Mouse (Mus musculus): ENCODE measurements around the gene Hspd1. TPM values are rescaled to one million over a fixed set of nuclear protein-coding genes. Genes with fewer than 3 reads are reported as not detected.

The Hspd1 gene
- polyA plus RNA-seq, 1 experiment from 2014 or later = 304 TPM

- no peak for ATAC-seq (ENCODE audit: low FRiP score)
- Histone ChIP-seq H3K27ac (no peak overlapping the region), H3K9ac (no peak overlapping the region), H3K4me1 (no peaks in the 10 kb centered on the region), H3K27me3 (no peaks in the 10 kb centered on the region), H3K4me3 (no peak overlapping the region), H3K36me3 (no peaks in the 10 kb centered on the region), H3K4me2 (replicated peaks) (no peak overlapping the region), H3K9me3 (replicated peaks) (no peaks in the 10 kb centered on the region)
- 94% methylated on average over 4 of the region's 4 CpGs for WGBS
Measured at GRCm38 (mm10) chr1:55109066-55109766, 21.2 kb upstream of the Hspd1 start.

DNA sequence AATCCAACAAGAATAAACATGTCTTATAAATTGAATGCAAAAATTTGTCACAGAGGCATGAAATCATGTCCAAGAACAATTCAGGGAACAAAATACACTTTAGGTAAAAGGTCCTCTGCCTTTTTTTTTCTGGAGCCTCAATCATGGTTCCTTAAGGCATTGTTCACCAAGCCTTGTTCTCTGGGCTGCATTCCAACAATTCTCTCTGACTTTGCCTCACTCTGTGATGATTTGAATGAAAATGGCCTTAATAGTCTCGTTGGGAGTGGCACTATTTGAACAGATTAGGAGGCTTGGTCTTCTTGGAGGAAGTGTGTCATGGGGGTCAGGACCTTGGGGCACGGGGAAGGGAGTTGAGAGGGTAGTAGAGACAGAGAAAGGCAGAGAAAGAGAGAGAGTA lies 20.4 kb upstream of the Hspd1 start:
- no peak for ATAC-seq (ENCODE audit: low FRiP score)
- no peaks in the 10 kb centered on the region for H3K27me3 ChIP-seq
- H3K4me2 ChIP-seq (replicated peaks) = no peak overlapping the region
- no peak overlapping the region for H3K4me3 ChIP-seq
- no peak overlapping the region for H3K27ac ChIP-seq
- H3K36me3 ChIP-seq = no peaks in the 10 kb centered on the region
- H3K4me1 ChIP-seq = no peaks in the 10 kb centered on the region
- H3K9ac ChIP-seq = no peak overlapping the region
- no peaks in the 10 kb centered on the region for H3K9me3 ChIP-seq (replicated peaks)
- 36% methylated on average over 2 of the region's 2 CpGs for WGBS

GRCm38 (mm10) chr1:55107644-55108043 lies 19.6 kb upstream of the Hspd1 start:
- WGBS = 89% methylated on average over 1 of the region's 1 CpGs
- Histone ChIP-seq H3K9ac (no peak overlapping the region), H3K4me2 (replicated peaks) (no peak overlapping the region), H3K4me1 (no peaks in the 10 kb centered on the region), H3K9me3 (replicated peaks) (no peaks in the 10 kb centered on the region), H3K36me3 (no peaks in the 10 kb centered on the region), H3K27ac (no peak overlapping the region), H3K27me3 (no peaks in the 10 kb centered on the region), H3K4me3 (no peak overlapping the region)
- ATAC-seq (ENCODE audit: low FRiP score) = no peak

DNA sequence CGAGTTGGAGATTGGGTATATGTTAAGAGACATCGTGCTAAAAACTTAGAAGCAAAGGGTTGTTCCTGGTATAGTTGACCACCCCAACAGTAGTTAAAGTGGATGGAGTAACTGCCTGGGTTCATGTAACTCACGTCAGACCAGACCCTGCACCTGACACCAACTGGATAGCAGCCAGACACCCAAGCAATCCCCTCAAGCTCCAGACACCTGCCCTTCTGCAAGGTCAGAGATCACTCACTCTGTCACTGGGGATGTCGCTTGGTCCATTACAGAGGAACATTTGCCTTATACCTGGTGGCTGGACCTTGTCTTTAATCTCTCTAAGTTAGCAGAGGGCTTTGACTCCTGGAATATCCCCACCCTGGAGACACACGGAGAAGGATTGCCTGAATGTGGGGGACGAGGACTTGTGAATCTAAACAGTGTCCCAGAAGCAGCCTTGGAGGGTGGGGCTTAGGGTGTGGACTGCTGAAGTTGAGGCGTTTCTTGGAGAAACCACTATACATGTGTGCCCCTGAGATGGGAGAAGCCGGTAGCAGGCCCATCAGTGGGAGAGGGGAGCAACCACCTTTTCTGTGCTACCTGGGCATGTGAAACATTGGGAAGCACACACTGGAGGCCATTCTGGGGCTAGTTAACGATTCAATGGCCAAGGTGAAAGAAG lies 19.0 kb upstream of the Hspd1 start:
- 86% methylated on average over 9 of the region's 9 CpGs for WGBS
- no peak overlapping the region for H3K4me3 ChIP-seq
- H3K27me3 ChIP-seq = no peaks in the 10 kb centered on the region
- no peak overlapping the region for H3K4me2 ChIP-seq (replicated peaks)
- H3K4me1 ChIP-seq = no peaks in the 10 kb centered on the region
- H3K9ac ChIP-seq = no peak overlapping the region
- H3K36me3 ChIP-seq = no peaks in the 10 kb centered on the region
- no peak for ATAC-seq (ENCODE audit: low FRiP score)
- no peak overlapping the region for H3K27ac ChIP-seq
- no peaks in the 10 kb centered on the region for H3K9me3 ChIP-seq (replicated peaks)

DNA sequence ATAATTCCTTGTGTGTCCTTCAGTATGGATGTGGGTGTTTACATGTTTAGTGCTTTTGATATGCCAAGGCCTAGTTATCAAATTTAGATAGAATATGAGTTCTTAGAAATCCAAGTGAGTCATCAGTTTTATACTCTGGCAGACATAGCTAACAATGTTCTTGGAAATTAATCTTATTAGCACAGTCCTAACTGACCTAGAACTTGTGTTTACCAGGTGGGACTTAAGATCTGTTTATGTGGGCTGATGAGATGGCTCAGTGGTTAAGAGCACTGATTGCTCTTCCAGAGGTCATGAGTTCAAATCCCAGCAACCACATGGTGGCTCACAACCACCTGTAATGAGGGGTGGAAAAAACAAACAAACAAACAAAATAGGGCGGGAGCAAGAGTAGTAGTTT lies 4.4 kb upstream of the Hspd1 start:
- Histone ChIP-seq H3K27me3 (no peaks in the 10 kb centered on the region), H3K4me1 (peaks cover 12% of the 10 kb centered on the region), H3K9me3 (replicated peaks) (no peaks in the 10 kb centered on the region), H3K4me2 (replicated peaks) (no peak overlapping the region), H3K9ac (no peak overlapping the region), H3K36me3 (peaks cover 15% of the 10 kb centered on the region; the same call in 1 of the 2 replicates), H3K27ac (no peak overlapping the region), H3K4me3 (no peak overlapping the region)
- no peak for ATAC-seq (ENCODE audit: low FRiP score)
- 89% methylated on average over 1 of the region's 1 CpGs for WGBS

DNA sequence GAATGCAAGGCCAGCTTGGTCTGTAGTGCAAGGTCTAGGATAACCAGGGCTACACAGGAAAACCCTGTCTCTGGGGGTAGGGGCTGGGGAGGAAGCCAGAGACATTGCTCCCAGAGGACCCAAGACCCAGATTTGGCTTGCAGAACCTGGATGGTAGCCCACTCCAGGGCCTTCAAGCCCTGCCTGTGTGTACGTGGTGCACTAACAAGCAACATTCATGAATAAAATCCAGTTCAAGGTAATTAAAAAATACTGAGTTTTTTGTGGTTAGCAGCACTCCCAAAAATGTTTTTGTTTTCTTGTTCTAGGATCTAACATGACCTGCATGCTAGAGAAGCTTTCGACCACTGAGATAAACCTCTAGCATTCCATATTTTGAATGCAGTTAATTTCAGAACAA lies 4.0 kb upstream of the Hspd1 start:
- Histone ChIP-seq H3K4me2 (replicated peaks) (no peak overlapping the region), H3K9me3 (replicated peaks) (no peaks in the 10 kb centered on the region), H3K4me1 (peaks cover 13% of the 10 kb centered on the region), H3K27me3 (no peaks in the 10 kb centered on the region), H3K4me3 (no peak overlapping the region), H3K27ac (no peak overlapping the region), H3K36me3 (peaks cover 15% of the 10 kb centered on the region; the same call in 1 of the 2 replicates), H3K9ac (no peak overlapping the region)
- WGBS = 92% methylated on average over 2 of the region's 2 CpGs
- no peak for ATAC-seq (ENCODE audit: low FRiP score)

DNA sequence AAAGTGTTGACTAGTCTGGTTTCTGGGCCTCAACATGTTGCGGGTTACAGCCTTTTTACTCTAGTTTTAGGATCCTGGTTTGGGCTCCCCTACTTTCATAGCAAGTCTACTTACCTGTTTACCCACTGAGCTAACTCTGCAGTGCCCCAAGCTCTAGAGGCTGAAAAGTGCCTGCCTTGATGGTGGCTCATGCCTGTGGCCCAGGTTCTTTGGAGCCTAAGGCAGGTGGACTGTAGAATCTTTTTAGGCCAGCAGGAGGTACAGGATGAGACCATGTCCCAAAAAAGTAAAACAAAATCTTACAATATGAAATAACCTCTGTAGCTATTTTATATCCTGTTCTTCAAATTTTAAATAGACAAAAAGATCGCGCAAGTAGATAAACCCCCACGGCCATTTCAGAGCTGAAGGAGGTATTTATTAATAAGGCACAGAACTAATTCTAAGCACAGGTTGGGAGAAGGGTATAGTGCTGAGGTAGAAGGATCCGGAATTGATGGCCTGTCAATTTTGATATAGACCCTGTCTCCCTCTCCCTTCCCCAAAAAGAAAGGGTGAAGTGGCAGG lies 1.5 kb upstream of the Hspd1 start:
- ATAC-seq (ENCODE audit: low FRiP score) = no peak
- peaks cover 15% of the 10 kb centered on the region; the same call in 1 of the 2 replicates for H3K36me3 ChIP-seq
- H3K9ac ChIP-seq = peak overlapping the region; percentile 6; the same call in 1 of the 2 replicates
- no peaks in the 10 kb centered on the region for H3K9me3 ChIP-seq (replicated peaks)
- peak overlapping the region; percentile 95; the same call in 1 of the 2 replicates for H3K4me3 ChIP-seq
- WGBS = 92% methylated on average over 5 of the region's 5 CpGs
- no peaks in the 10 kb centered on the region for H3K27me3 ChIP-seq
- H3K27ac ChIP-seq = no peak overlapping the region
- H3K4me1 ChIP-seq = peaks cover 32% of the 10 kb centered on the region
- peak overlapping the region; percentile 91 for H3K4me2 ChIP-seq (replicated peaks)

DNA sequence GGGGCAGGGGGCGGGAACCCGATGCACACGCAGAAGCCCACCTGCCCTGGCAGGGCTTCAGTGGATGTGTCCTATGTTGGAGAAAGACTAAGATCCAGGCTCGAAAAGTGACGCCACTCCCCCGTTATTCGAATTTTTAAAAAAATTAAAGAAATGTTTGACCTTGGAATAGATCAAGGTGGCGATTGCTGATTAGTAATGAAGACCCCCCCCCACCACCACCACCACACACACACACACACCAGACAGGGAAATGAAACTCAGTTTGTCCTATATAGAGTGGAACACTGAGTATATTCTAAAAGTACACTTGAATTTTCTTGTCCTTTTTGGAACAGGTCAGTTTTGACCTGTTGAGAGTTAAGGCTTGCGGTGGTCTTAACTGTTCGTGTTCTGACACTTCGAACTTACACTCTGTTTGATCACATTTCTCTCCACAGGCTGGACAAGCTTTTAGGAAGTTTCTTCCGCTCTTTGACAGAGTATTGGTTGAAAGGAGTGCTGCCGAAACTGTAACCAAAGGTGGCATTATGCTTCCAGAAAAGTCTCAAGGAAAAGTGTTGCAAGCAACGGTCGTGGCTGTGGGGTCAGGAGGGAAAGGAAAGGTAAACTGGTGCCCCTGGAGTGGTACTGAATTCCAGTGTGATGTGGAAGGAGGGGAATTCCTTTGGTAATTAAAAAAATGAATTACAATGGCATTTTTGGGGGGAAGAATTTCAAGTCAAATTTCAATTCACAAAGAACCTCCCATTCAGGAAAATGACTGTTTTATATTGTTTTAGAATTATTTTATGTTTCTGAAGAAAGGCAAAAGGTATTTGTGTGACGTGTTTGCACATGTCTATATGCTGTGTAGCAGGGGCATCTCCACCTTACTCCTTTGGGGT lies 811 bp upstream of the Hspd1 start:
- Histone ChIP-seq H3K36me3 (peaks cover 20% of the 10 kb centered on the region), H3K4me1 (peaks cover 32% of the 10 kb centered on the region), H3K4me3 (peak overlapping the region; percentile 95), H3K27ac (peak overlapping the region; percentile 96), H3K4me2 (replicated peaks) (peak overlapping the region; percentile 91), H3K27me3 (no peaks in the 10 kb centered on the region), H3K9me3 (replicated peaks) (no peaks in the 10 kb centered on the region), H3K9ac (peak overlapping the region; percentile 94)
- WGBS = 10% methylated on average over 16 of the region's 16 CpGs
- ATAC-seq (ENCODE audit: low FRiP score) = no peak

DNA sequence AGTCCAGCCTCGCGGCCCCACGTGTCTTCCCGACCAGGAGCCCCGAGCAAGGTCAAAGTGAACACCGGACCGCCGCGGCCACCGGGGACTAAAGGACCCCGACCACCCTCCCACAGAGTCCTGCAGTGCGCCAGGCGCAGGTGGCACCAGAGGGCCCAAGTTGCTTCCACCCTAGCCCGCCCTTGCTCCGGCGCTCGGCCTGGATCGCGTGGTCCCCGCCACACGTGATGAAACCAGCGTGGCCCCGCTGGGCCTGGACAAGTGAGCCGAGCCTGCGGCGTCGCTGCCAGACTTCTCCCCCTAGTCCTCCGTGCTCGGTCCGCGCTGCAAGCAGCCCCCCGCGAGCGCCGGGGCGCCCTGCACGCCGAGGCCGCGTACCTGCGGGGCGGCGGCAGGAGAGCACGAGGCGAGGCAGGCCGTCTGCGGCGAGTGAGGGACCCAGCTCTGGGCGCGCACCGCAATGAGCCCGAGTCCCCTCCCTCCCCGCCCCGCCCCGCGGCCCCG lies 590 bp downstream of the Hspd1 start:
- peak overlapping the region; percentile 94 for H3K9ac ChIP-seq
- peaks cover 32% of the 10 kb centered on the region for H3K4me1 ChIP-seq
- ATAC-seq (ENCODE audit: low FRiP score) = peak; percentile 88
- H3K4me3 ChIP-seq = peak overlapping the region; percentile 95
- H3K27ac ChIP-seq = peak overlapping the region; percentile 96
- H3K27me3 ChIP-seq = no peaks in the 10 kb centered on the region
- H3K9me3 ChIP-seq (replicated peaks) = 0 out of 2 replicates have a peak, but pooled peaks cover 2% of the 10 kb centered on the region
- H3K4me2 ChIP-seq (replicated peaks) = peak overlapping the region; percentile 91
- H3K36me3 ChIP-seq = peaks cover 31% of the 10 kb centered on the region
- WGBS = under 1% methylated on average over 30 of the region's 57 CpGs

DNA sequence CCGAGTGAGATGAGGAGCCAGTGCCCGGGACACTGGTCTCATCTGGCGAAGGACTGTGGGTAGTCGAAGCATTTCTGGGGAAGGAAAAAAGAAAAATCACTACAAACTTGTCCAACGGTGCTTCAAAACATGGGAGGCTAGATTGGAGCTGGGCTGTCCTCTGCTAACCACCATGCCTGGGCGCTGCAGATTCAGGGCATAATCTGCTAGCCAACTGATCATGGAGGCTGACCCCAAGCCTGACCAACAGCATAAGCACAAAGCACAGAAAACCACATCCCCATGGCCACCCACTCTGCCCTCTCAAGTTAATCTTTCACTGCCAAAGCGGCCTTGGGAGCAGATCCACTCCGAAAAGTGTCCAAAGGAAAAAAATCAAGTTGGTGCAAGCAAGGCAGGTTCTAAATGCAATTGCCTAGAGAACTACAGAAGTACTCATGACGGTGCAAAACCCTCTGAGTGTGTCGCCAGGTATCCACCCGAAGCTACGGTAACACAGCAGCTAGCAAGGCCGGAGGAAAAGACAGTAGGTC lies 1.1 kb downstream of the Hspd1 start:
- WGBS = 2% methylated on average over 13 of the region's 13 CpGs
- Histone ChIP-seq H3K9me3 (replicated peaks) (0 out of 2 replicates have a peak, but pooled peaks cover 3% of the 10 kb centered on the region), H3K36me3 (peaks cover 34% of the 10 kb centered on the region), H3K4me2 (replicated peaks) (peak overlapping the region; percentile 91), H3K4me3 (peak overlapping the region; percentile 95), H3K27me3 (no peaks in the 10 kb centered on the region), H3K4me1 (peaks cover 32% of the 10 kb centered on the region), H3K9ac (peak overlapping the region; percentile 94), H3K27ac (peak overlapping the region; percentile 96)
- ATAC-seq (ENCODE audit: low FRiP score) = no peak

DNA sequence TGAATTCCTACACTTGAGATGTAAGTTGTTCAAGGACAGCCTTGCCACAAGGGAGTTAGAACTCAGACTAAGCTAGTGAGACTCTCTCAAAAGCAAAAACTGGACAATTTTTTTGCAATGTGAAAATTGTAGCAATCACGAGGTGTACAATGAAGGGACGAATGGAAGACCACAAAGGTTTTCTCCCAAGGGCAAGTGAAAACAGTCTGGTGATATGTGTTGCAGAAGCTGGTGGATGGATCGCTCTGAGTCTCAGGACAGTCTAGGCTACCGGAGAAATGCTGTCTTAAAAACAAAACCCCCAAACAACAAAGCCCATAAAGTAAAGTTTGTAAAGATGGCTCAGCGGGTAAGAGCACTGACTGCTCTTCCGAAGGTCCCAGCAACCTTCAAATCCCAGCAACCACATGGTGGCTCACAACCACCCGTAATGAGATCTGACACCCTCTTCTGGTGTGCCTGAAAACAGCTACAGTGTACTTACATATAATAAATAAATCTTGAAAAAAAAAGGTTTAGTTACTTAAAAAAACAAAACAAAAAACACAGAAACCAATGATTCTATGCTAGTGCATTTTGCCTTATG lies 2.2 kb downstream of the Hspd1 start:
- Histone ChIP-seq H3K4me1 (peaks cover 32% of the 10 kb centered on the region), H3K36me3 (peaks cover 36% of the 10 kb centered on the region)

More for the DNA sequence above, 2.2 kb downstream of the Hspd1 start:
- ATAC-seq (ENCODE audit: low FRiP score) = no peak
- H3K9ac ChIP-seq = peak overlapping the region; percentile 32
- peak overlapping the region; percentile 11; the same call in 1 of the 2 replicates for H3K4me3 ChIP-seq
- 52% methylated on average over 7 of the region's 7 CpGs for WGBS
- H3K27me3 ChIP-seq = no peaks in the 10 kb centered on the region
- H3K9me3 ChIP-seq (replicated peaks) = 0 out of 2 replicates have a peak, but pooled peaks cover 3% of the 10 kb centered on the region
- no peak overlapping the region for H3K27ac ChIP-seq
- peak overlapping the region; percentile 91 for H3K4me2 ChIP-seq (replicated peaks)

Data from hindbrain, embryonic 12.5 days (tissue).